Mouse (Mus musculus): Measurements from ENCODE around the gene Pnkd. TPM values are rescaled to one million over a fixed set of nuclear protein-coding genes. Genes with fewer than 3 reads are reported as not detected.

Gene Pnkd
- total and polyA plus RNA-seq, 2 experiments: 28.0 to 130 TPM

GRCm38 (mm10) chr1:74239162-74239561, 45.6 kb upstream of the Pnkd start:
- Histone ChIP-seq H3K36me3 (ENCODE audit: control insufficient read depth, insufficient read depth, low read length) (no peaks in the 10 kb centered on the region), H3K4me1 (ENCODE audit: control insufficient read depth, insufficient read depth, low read length) (peaks cover 4% of the 10 kb centered on the region), H3K27me3 (ENCODE audit: control insufficient read depth, insufficient read depth, low read length) (no peaks in the 10 kb centered on the region), H3K4me3 (ENCODE audit: insufficient read depth, low read depth, low read length) (no peak overlapping the region), H3K27ac (replicated peaks; ENCODE audit: insufficient read depth, low read depth, low read length) (no peak overlapping the region), H3K9ac (ENCODE audit: low read depth, low read length) (no peak overlapping the region), H3K79me2 (ENCODE audit: control insufficient read depth, insufficient read depth, low read length) (peaks cover 43% of the 10 kb centered on the region)
- DNase-seq (ENCODE audit: extremely low read depth, low read depth, low spot score): no peak
- WGBS: 54% methylated on average over 7 of the region's 7 CpGs
- no peak for TF ChIP-seq CTCF (IDR thresholded peaks at IDR 0.05; ENCODE audit: low read depth, low read length)

- peaks cover 4% of the 10 kb centered on the region for H3K4me1 ChIP-seq (ENCODE audit: control insufficient read depth, insufficient read depth, low read length)
These were observed 45.1 kb upstream of the Pnkd start for GRCm38 (mm10) chr1:74239618-74240017.

GRCm38 (mm10) chr1:74240311-74240710, 44.4 kb upstream of the Pnkd start:
- H3K9ac ChIP-seq (ENCODE audit: low read depth, low read length): no peak overlapping the region
- H3K36me3 ChIP-seq (ENCODE audit: control insufficient read depth, insufficient read depth, low read length): no peaks in the 10 kb centered on the region
- H3K27ac ChIP-seq (replicated peaks; ENCODE audit: insufficient read depth, low read depth, low read length): no peak overlapping the region
- H3K27me3 ChIP-seq (ENCODE audit: control insufficient read depth, insufficient read depth, low read length): no peaks in the 10 kb centered on the region
- no peak overlapping the region for H3K4me3 ChIP-seq (ENCODE audit: insufficient read depth, low read depth, low read length)
- TF ChIP-seq CTCF (IDR thresholded peaks at IDR 0.05; ENCODE audit: low read depth, low read length): no peak
- no peak for TF ChIP-seq POLR2A (IDR thresholded peaks at IDR 0.05; ENCODE audit: extremely low read depth, insufficient read depth, low read length)
- peaks cover 5% of the 10 kb centered on the region for H3K4me1 ChIP-seq (ENCODE audit: control insufficient read depth, insufficient read depth, low read length)
- WGBS: 46% methylated on average over 6 of the region's 6 CpGs
- no peak for DNase-seq (ENCODE audit: extremely low read depth, low read depth, low spot score)
- H3K79me2 ChIP-seq (ENCODE audit: control insufficient read depth, insufficient read depth, low read length): peaks cover 51% of the 10 kb centered on the region

More at GRCm38 (mm10) chr1:74239618-74240017, 45.1 kb upstream of the Pnkd start:
- H3K9ac ChIP-seq (ENCODE audit: low read depth, low read length): no peak overlapping the region
- no peak overlapping the region for H3K4me3 ChIP-seq (ENCODE audit: insufficient read depth, low read depth, low read length)
- TF ChIP-seq CTCF (IDR thresholded peaks at IDR 0.05; ENCODE audit: low read depth, low read length): no peak
- TF ChIP-seq POLR2A (IDR thresholded peaks at IDR 0.05; ENCODE audit: extremely low read depth, insufficient read depth, low read length): no peak
- no peaks in the 10 kb centered on the region for H3K36me3 ChIP-seq (ENCODE audit: control insufficient read depth, insufficient read depth, low read length)
- no peak for DNase-seq (ENCODE audit: extremely low read depth, low read depth, low spot score)
- WGBS: 46% methylated on average over 11 of the region's 11 CpGs
- peaks cover 47% of the 10 kb centered on the region for H3K79me2 ChIP-seq (ENCODE audit: control insufficient read depth, insufficient read depth, low read length)
- no peaks in the 10 kb centered on the region for H3K27me3 ChIP-seq (ENCODE audit: control insufficient read depth, insufficient read depth, low read length)
- H3K27ac ChIP-seq (replicated peaks; ENCODE audit: insufficient read depth, low read depth, low read length): no peak overlapping the region

- TF ChIP-seq POLR2A (IDR thresholded peaks at IDR 0.05; ENCODE audit: extremely low read depth, insufficient read depth, low read length): no peak
- no peak for TF ChIP-seq CTCF (IDR thresholded peaks at IDR 0.05; ENCODE audit: low read depth, low read length)
- no peak overlapping the region for H3K4me3 ChIP-seq (ENCODE audit: insufficient read depth, low read depth, low read length)
- no peak overlapping the region for H3K9ac ChIP-seq (ENCODE audit: low read depth, low read length)
- H3K4me1 ChIP-seq (ENCODE audit: control insufficient read depth, insufficient read depth, low read length): peaks cover 8% of the 10 kb centered on the region
- no peaks in the 10 kb centered on the region for H3K36me3 ChIP-seq (ENCODE audit: control insufficient read depth, insufficient read depth, low read length)
- 37% methylated on average over 4 of the region's 4 CpGs for WGBS
- peaks cover 56% of the 10 kb centered on the region for H3K79me2 ChIP-seq (ENCODE audit: control insufficient read depth, insufficient read depth, low read length)
- DNase-seq (ENCODE audit: extremely low read depth, low read depth, low spot score): no peak
- H3K27ac ChIP-seq (replicated peaks; ENCODE audit: insufficient read depth, low read depth, low read length): no peak overlapping the region
- H3K27me3 ChIP-seq (ENCODE audit: control insufficient read depth, insufficient read depth, low read length): no peaks in the 10 kb centered on the region
These were observed 43.9 kb upstream of the Pnkd start for GRCm38 (mm10) chr1:74240832-74241231.

GRCm38 (mm10) chr1:74245525-74245924, 39.2 kb upstream of the Pnkd start:
- no peak for DNase-seq (ENCODE audit: extremely low read depth, low read depth, low spot score)
- Histone ChIP-seq H3K27me3 (ENCODE audit: control insufficient read depth, insufficient read depth, low read length) (no peaks in the 10 kb centered on the region), H3K4me1 (ENCODE audit: control insufficient read depth, insufficient read depth, low read length) (peaks cover 20% of the 10 kb centered on the region; the same call in 1 of the 2 replicates), H3K4me3 (ENCODE audit: insufficient read depth, low read depth, low read length) (no peak overlapping the region), H3K36me3 (ENCODE audit: control insufficient read depth, insufficient read depth, low read length) (peaks cover 17% of the 10 kb centered on the region), H3K27ac (replicated peaks; ENCODE audit: insufficient read depth, low read depth, low read length) (no peak overlapping the region), H3K79me2 (ENCODE audit: control insufficient read depth, insufficient read depth, low read length) (peaks cover 41% of the 10 kb centered on the region; the same call in 1 of the 2 replicates), H3K9ac (ENCODE audit: low read depth, low read length) (no peak overlapping the region)
- 73% methylated on average over 2 of the region's 2 CpGs for WGBS
- TF ChIP-seq POLR2A (IDR thresholded peaks at IDR 0.05; ENCODE audit: extremely low read depth, insufficient read depth, low read length): no peak
- no peak for TF ChIP-seq CTCF (IDR thresholded peaks at IDR 0.05; ENCODE audit: low read depth, low read length)

GRCm38 (mm10) chr1:74248799-74249198, 35.9 kb upstream of the Pnkd start:
- peaks cover 20% of the 10 kb centered on the region; the same call in 1 of the 2 replicates for H3K4me1 ChIP-seq (ENCODE audit: control insufficient read depth, insufficient read depth, low read length)
- DNase-seq (ENCODE audit: extremely low read depth, low read depth, low spot score): peak; percentile 60
- no peaks in the 10 kb centered on the region for H3K27me3 ChIP-seq (ENCODE audit: control insufficient read depth, insufficient read depth, low read length)
- H3K27ac ChIP-seq (replicated peaks; ENCODE audit: insufficient read depth, low read depth, low read length): peak overlapping the region; percentile 82
- no peak overlapping the region for H3K4me3 ChIP-seq (ENCODE audit: insufficient read depth, low read depth, low read length)
- WGBS: 29% methylated on average over 1 of the region's 1 CpGs
- TF ChIP-seq CTCF (IDR thresholded peaks at IDR 0.05; ENCODE audit: low read depth, low read length) (no peak), POLR2A (IDR thresholded peaks at IDR 0.05; ENCODE audit: extremely low read depth, insufficient read depth, low read length) (no peak)
- peaks cover 26% of the 10 kb centered on the region; the same call in 1 of the 2 replicates for H3K79me2 ChIP-seq (ENCODE audit: control insufficient read depth, insufficient read depth, low read length)
- peaks cover 40% of the 10 kb centered on the region for H3K36me3 ChIP-seq (ENCODE audit: control insufficient read depth, insufficient read depth, low read length)
- H3K9ac ChIP-seq (ENCODE audit: low read depth, low read length): no peak overlapping the region
